Mouse (Mus musculus): Measurements from ENCODE around the gene Tspan18. TPM values are rescaled to one million over a fixed set of nuclear protein-coding genes. Genes with fewer than 3 reads are reported as not detected.

Tspan18 gene
- total RNA-seq, 2 experiments from 2014 or later, result 53.3 to 55.7 TPM

DNA sequence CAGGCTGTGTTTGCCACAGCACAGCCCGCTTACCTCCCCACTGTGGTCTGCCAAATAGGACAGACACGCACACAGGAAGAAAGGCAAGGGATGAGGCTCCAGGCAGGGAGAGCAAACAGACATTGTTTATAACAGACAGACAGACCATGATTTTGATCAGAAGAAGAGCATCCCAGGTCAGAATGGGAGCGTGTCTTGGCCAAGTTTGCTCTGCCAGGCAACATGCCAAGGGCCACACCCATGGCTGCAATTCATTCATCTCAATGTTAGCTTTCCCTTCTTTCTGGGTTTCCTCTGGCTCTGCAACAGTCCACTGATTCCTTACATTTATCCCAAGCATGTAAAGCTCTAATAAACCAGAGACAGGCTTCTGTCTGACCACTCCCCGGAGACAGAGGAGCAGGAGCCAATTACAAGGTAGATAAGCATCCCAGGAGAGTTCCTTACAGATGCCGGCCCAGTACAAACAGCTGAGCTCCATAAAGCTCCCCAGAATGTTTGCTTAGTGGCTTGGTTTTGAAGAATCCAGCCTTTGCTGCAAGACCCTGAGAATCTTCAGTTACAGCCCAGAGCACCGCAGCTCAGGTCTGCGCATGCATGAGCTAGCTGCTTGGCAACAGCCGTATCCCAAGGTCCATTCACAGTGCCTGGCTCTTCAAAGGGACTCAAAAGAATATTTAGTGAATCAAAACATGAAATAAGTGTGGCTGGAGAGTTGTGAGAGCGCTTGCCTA is 5.2 kb upstream of the Tspan18 start:
- DNase-seq (ENCODE audit: low spot score in 2 of 2), result no peak

- no peak for DNase-seq (ENCODE audit: low spot score in 2 of 2)
Measured at GRCm38 (mm10) chr2:93335996-93336395, 1.7 kb upstream of the Tspan18 start.

DNA sequence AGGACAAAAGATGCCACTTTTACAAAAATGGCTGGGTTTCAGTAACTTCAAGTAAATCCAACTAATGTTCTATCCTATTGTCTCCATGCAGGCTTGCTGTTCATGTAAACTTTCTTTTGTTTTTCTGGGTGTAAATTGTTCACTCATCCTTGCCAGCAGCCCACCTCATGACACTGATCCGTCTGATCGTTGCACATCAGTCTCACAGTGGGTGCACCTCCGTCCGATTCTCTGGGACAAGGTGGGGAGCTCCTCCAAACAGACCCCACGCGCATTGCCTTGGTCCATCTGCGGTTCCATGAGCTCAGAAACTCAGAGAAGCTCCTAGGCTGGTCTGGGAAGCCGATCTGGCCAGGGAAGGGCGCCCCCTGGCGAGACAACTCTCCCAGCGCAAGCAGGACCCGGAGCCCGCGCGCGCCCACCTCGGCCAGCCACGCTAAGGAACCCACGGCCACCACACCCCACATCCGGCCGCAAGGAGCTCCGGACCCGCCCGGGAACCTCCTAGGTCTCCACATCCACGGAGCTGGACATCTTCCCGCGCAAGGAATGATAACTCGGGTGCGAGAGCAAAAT is 976 bp downstream of the Tspan18 start:
- peak; percentile 91 to 96 for DNase-seq (ENCODE audit: low spot score in 2 of 2)

- no peak for DNase-seq (ENCODE audit: low spot score in 2 of 2)
Measured at GRCm38 (mm10) chr2:93332277-93332676, 2.0 kb downstream of the Tspan18 start.

GRCm38 (mm10) chr2:93331121-93331520 is 3.2 kb downstream of the Tspan18 start:
- DNase-seq (ENCODE audit: low spot score in 2 of 2), result peak; percentile 66 to 68

GRCm38 (mm10) chr2:93329120-93329519 is 5.2 kb downstream of the Tspan18 start:
- DNase-seq (ENCODE audit: low spot score in 2 of 2), result no peak

DNA sequence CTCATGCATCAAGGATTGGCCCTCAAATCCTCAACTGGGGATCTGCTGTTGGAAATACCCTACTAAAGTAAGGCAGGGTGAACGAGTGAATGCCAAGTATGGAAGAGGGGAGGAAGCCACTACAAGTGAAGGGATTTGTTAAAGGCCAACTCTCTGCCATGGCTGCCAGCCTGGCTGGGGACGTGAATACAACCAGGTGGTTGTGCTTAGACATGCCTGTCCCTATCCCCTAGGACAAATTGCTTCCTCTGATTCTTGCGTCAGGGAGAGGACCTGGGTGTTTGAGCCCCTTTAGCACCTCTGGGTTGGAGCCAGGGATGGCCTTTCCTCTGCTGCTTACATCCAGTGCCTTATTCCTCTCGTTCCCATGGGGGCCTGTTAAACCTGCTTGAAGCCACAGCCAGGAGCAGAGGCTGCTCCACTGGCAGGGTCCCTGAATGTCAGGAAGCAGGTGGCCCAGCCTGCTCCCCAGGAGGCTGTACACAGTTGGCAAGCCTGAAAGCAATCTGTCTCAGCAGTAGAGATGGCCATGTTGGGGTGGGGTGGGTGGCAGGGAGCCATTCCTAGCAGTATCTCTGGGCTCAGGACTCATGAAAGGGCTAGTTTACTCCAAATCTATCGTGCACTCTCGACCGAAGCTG is 6.3 kb downstream of the Tspan18 start:
- peak; percentile 66 to 73 for DNase-seq (ENCODE audit: low spot score in 2 of 2)

DNA sequence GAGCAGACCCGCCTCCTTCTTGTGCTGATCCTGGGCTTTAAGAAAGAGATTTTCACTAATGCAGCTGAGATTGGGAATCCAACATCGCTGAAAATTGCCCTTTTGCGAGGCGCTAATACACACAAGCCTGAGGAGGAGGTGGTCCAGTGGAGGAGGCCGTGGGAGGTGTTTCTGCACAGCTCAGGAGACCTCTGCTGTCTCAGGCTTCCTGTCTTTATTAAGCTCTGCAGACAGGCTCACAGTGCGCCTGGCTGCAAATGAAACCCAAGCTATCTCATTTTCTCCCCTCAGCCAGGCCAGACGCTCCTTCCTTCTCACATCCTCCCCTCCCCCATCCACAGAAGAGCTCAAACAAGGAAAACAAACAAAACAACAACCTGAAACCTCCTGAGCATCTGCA is 9.6 kb downstream of the Tspan18 start:
- no peak for DNase-seq (ENCODE audit: low spot score in 2 of 2)

DNA sequence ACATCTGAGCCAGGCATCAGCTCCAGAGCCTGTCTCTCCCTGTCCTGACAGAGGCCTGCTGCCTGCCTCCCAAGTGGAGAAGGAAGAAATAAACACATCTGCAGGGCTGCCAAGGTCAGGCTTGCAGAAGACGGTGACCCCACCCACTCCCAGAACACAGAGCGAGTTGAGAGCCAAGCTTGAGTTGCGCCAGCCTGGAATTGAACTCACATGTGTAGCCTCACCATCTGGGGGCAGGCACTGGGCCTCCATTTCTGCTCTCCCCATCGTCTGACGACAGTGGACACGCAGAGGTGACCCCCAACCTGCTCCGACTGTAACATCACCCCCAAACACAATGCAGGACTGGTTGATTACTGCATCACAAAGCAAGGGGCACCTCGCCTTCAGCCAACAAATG is 12.4 kb downstream of the Tspan18 start:
- no peak for DNase-seq (ENCODE audit: low spot score in 2 of 2)

DNA sequence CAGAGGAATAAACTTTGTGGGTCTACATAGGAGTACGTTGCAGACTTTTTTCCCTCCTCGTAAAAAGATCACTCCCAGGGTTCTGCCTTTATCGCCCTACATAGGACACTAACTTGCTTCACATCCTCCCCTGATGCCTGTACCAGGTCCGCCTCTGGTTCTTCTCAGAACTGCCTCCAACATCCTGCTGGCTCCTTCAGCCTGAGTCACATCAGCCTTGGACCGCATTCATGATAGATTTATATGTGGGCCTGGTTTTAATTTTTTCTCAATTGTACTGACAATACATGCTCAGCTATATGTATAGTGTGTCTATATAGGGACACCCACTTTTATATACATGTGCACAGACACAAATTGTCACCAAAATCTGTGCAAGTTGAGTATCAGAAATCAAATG is 14.0 kb downstream of the Tspan18 start:
- DNase-seq (ENCODE audit: low spot score in 2 of 2), result no peak

DNA sequence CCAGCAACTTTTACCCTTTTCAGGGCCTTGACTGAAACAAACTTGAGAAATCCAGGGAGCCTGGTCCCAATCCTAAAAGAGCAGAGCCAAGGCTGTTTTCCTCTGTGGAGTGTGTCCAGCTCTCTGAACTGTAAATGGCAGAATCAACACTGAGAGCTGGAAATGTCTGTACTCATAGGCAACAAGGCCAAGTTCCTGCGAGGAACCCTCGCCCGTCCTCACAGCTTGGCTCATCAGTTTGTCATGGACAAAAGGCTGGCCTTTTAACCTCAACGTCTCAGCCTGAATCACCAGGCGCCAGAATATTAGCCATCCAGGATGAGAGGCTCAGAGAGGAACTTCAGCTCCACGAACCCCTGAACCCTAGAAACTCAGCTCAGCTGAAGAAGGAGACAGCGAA is 14.7 kb downstream of the Tspan18 start:
- no peak for DNase-seq (ENCODE audit: low spot score in 2 of 2)

DNA sequence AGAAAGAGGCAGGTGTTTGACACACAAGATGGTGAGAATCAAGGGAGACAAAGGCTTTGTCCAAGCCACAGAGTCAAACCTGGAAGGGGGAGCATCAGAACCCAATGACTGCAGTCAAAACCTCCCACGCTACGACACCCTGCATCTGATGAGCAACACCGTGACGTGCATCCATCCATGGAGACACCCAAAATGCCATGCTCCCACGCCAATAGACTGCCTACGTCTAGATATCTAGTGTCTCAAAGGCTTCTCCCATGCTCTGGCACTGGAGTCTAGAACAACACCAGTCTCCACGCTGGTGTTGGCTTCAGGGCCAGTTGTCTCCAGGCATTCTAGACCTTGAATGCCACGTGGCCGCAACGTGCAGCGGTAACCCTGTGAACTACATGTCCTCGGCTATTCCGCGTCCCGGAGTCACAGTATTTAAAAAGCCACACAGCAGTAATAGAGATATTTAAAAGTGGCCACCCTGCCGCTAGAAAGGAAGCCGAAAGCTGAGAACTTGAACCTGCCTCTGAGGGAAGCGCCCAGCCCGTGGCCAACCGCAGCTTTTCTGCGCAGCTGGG is 15.4 kb downstream of the Tspan18 start:
- DNase-seq (ENCODE audit: low spot score in 2 of 2), result no peak

DNA sequence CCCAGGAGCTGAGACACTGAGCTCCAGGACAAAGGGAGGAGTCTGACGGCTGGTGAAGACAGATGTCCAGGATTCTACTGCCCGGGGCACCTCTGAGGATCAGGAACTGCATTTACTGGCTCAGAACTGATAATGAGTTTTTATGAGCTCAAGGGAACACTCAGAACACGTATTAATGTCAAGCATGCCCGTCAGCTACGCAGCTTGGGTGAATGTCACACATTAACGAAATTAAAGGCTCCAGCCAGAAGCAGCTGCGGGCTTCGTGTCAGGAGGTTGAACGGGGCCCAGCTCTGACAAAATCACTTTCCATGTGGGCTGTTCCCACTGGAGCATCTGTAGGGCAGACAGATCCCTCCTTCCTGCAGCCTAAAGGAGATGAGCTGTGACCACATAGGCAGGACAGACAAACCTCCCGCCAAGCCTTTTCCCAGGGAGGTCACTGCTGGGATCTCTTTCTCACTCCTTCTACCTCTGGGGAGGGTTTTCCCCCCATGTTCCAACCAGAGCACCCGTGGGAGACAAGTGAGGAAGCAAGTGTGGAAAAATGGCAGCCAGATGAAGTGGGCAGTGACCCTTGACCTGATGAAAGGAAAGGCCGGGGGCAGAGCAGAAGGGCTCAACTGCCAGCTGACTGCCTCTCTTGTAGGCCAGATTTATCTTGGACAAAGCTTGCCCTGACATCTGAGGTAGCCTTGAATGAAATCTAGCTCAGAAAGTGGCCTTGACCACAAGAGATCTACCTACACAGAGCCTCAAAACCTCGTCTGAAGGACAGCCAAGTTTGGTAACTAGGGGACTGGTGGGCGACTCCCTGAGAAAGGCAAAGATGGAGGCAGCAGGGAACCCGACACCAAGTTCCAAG is 20.3 kb downstream of the Tspan18 start:
- no peak for DNase-seq (ENCODE audit: low spot score in 2 of 2)

GRCm38 (mm10) chr2:93312458-93312857 is 21.8 kb downstream of the Tspan18 start:
- DNase-seq (ENCODE audit: low spot score in 2 of 2), result no peak

DNA sequence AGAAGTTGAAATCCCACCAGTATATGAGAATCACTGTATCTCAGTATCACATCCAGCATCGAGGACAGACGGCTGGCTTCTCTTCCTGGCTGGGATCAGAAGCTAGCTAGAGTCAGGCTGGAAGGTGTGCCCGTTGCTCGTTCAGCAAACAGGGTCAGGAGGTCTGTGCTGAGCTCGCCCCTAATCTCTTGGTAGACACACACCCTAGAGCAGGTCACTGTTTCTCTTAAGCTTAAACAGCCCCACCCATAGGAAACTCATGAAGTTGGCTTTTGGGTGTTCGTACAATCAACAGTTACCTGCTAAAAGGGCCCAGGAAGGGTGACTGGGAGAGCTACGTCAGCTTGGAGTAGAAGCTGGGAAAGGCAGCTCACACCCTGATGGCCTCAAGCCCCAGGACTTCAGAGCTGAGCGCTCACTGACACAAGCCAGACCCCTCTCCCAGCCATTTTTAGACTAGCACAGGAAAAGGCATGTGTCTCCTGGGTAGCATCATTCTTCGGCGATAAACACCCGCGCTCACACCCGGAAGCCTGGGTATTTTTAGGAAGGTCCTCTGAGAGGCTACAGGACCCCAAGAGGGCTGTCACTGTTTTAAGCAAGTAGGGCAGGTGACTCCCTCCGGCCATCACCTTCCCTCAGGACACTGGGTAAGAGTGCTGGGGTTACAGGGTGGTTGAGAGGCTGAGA is 24.4 kb downstream of the Tspan18 start:
- DNase-seq (ENCODE audit: low spot score in 2 of 2), result no peak

- no peak for DNase-seq (ENCODE audit: low spot score in 2 of 2)
Measured at GRCm38 (mm10) chr2:93306898-93307297, 27.4 kb downstream of the Tspan18 start.

- DNase-seq (ENCODE audit: low spot score in 2 of 2), result no peak
Measured at GRCm38 (mm10) chr2:93304273-93304634, 30.1 kb downstream of the Tspan18 start.

GRCm38 (mm10) chr2:93303585-93304272 is 30.6 kb downstream of the Tspan18 start:
- DNase-seq (ENCODE audit: low spot score in 2 of 2), result no peak

GRCm38 (mm10) chr2:93303260-93303584 is 31.1 kb downstream of the Tspan18 start:
- DNase-seq (ENCODE audit: low spot score in 2 of 2), result no peak

GRCm38 (mm10) chr2:93297656-93298055 is 36.6 kb downstream of the Tspan18 start:
- no peak for DNase-seq (ENCODE audit: low spot score in 2 of 2)

Measured in layer of hippocampus, postnatal 10 days (tissue).